In genomic region chr3:127481658-127482057, GRCm38 (mm10) we compare ENCODE assay signal across 14 mouse cellular contexts.
"Had no signal": no experiment of that assay in that cellular context is flagged by ENCODE, and none has a peak within 500 bp of the region (broad histone marks: within the 10 kb centered on the region; RNA-seq: fewer than 3 reads in every experiment).

No protein-coding gene starts in this region.

- H3K27ac ChIP-seq: left cerebral cortex, adult 2 months; limb, embryonic 10.5 days; liver, embryonic 15.5 days; macrophage; neural tube, embryonic 15.5 days had no signal

- H3K27me3 ChIP-seq: liver, embryonic 15.5 days; megakaryocyte, embryonic 14.5 days; neural tube, embryonic 15.5 days had no signal

- H3K4me1 ChIP-seq: limb, embryonic 10.5 days; liver, embryonic 15.5 days; megakaryocyte, embryonic 14.5 days; neural tube, embryonic 15.5 days had no signal

- H3K4me3 ChIP-seq: left cerebral cortex, adult 2 months; limb, embryonic 10.5 days; liver, embryonic 15.5 days; megakaryocyte, embryonic 14.5 days; myocyte; neural tube, embryonic 15.5 days had no signal

- H3K9me3 ChIP-seq: limb, embryonic 10.5 days; liver, embryonic 15.5 days; neural tube, embryonic 15.5 days had no signal

- H3K9ac ChIP-seq: liver, embryonic 15.5 days; neural tube, embryonic 15.5 days had no signal

- H3K36me3 ChIP-seq: limb, embryonic 10.5 days; liver, embryonic 15.5 days; neural tube, embryonic 15.5 days had no signal

- H3K4me2 ChIP-seq: liver, embryonic 11.5 days; liver, embryonic 15.5 days; neural tube, embryonic 15.5 days had no signal

- DNase-seq: kidney, postnatal 14 days; lung, adult 2 months; lung, postnatal 10 days; right cerebral cortex, adult 18-20 months; right cerebral cortex, postnatal 25 days; thymus, postnatal 36 days had no signal
